Mouse (Mus musculus) lung, adult 18-20 months (tissue): ENCODE measurements at regions not wholly inside any gene's neighbourhood (a gene's known extent, or its start where the extent isn't known, plus 50 kb on each side); places are given as distances from the start of the nearest gene placed in this dataset.
A peak's percentile ranks its signal among the peaks of the same experiment; 100 is the strongest.

ENCODE experiments used
- DNase-seq, 2 experiments: peaks; one replicate each; pipeline ENCODE4 v3.0.0; 2022; ENCODE audit warnings: mixed read lengths in 2 of 2

GRCm38 (mm10) chr15:60630756-60631402 is 222.7 kb downstream of the Fam84b start:
- DNase-seq = no peak

GRCm38 (mm10) chr15:60618801-60619200 is 234.8 kb downstream of the Fam84b start:
- no peak for DNase-seq

GRCm38 (mm10) chr15:60617371-60617770 is 236.2 kb downstream of the Fam84b start:
- DNase-seq = no peak

GRCm38 (mm10) chr15:60601885-60602284 is 251.7 kb downstream of the Fam84b start:
- no peak for DNase-seq

GRCm38 (mm10) chr15:60577084-60577483 is 276.5 kb downstream of the Fam84b start:
- no peak for DNase-seq

- DNase-seq = no peak
Observed at GRCm38 (mm10) chr15:60566267-60566666, 287.3 kb downstream of the Fam84b start.

- DNase-seq = no peak
Observed at GRCm38 (mm10) chr15:60565017-60565416, 288.6 kb downstream of the Fam84b start.

- no peak for DNase-seq
Observed at GRCm38 (mm10) chr15:60560641-60561040, 292.9 kb downstream of the Fam84b start.

GRCm38 (mm10) chr15:60555691-60556090 is 297.9 kb downstream of the Fam84b start:
- DNase-seq = no peak

- no peak for DNase-seq
Observed at GRCm38 (mm10) chr15:60554587-60554986, 299.0 kb downstream of the Fam84b start.

GRCm38 (mm10) chr15:60548045-60548444 is 305.5 kb downstream of the Fam84b start:
- DNase-seq = no peak

- DNase-seq = no peak
Observed at GRCm38 (mm10) chr15:60537191-60537590, 316.4 kb downstream of the Fam84b start.

- peak in 1 of 2 experiments; percentile 6 for DNase-seq
Observed at GRCm38 (mm10) chr15:60534701-60535100, 318.9 kb downstream of the Fam84b start.

- peak in 1 of 2 experiments; percentile 13 for DNase-seq
Observed at GRCm38 (mm10) chr15:60516810-60517209, 336.8 kb downstream of the Fam84b start.

GRCm38 (mm10) chr15:60476755-60477310 is 376.7 kb downstream of the Fam84b start:
- no peak for DNase-seq

GRCm38 (mm10) chr15:60475086-60475485 is 378.5 kb downstream of the Fam84b start:
- no peak for DNase-seq

GRCm38 (mm10) chr15:60431916-60432315 is 415.5 kb upstream of the 4933412E24Rik start:
- no peak for DNase-seq

GRCm38 (mm10) chr15:60419081-60419480 is 402.7 kb upstream of the 4933412E24Rik start:
- no peak for DNase-seq

GRCm38 (mm10) chr15:60392267-60392666 is 375.9 kb upstream of the 4933412E24Rik start:
- DNase-seq = no peak

- DNase-seq = no peak
Observed at GRCm38 (mm10) chr15:60390336-60390735, 373.9 kb upstream of the 4933412E24Rik start.

GRCm38 (mm10) chr15:60387962-60388361 is 371.5 kb upstream of the 4933412E24Rik start:
- DNase-seq = no peak
